Mouse (Mus musculus) skeletal muscle tissue, adult 2 months (tissue): ENCODE results near the gene Zcchc2.

Experiments used
- DNase-seq: peaks from one replicate; pipeline ENCODE4 v3.0.0-alpha.2; 2012; ENCODE audit warnings: low read depth, low spot score

Gene Zcchc2

GRCm38 (mm10) chr1:105990138-105990821, at the start of gene Zcchc2:
Gene Zcchc2, plus strand, starts transcription at chr1:105990406.
- peak; percentile 99 for DNase-seq

GRCm38 (mm10) chr1:105944927-105945580, 45.2 kb upstream of the Zcchc2 start:
- DNase-seq: no peak

GRCm38 (mm10) chr1:105946581-105947540, 43.3 kb upstream of the Zcchc2 start:
- DNase-seq: peak; percentile 88

- no peak for DNase-seq
Measured at GRCm38 (mm10) chr1:105948352-105948751, 41.9 kb upstream of the Zcchc2 start.

- DNase-seq: no peak
Measured at GRCm38 (mm10) chr1:105953588-105953987, 36.6 kb upstream of the Zcchc2 start.

GRCm38 (mm10) chr1:105954047-105954446, 36.2 kb upstream of the Zcchc2 start:
- no peak for DNase-seq

GRCm38 (mm10) chr1:105956057-105956456, 34.1 kb upstream of the Zcchc2 start:
- no peak for DNase-seq

GRCm38 (mm10) chr1:105961472-105961871, 28.7 kb upstream of the Zcchc2 start:
- peak; percentile 22 for DNase-seq

- DNase-seq: peak; percentile 18
Measured at GRCm38 (mm10) chr1:105962084-105962818, 28.0 kb upstream of the Zcchc2 start.

GRCm38 (mm10) chr1:105962852-105963251, 27.4 kb upstream of the Zcchc2 start:
- no peak for DNase-seq

GRCm38 (mm10) chr1:105964514-105964913, 25.7 kb upstream of the Zcchc2 start:
- no peak for DNase-seq

- no peak for DNase-seq
Measured at GRCm38 (mm10) chr1:105965189-105965588, 25.0 kb upstream of the Zcchc2 start.

GRCm38 (mm10) chr1:105971490-105972170, 18.6 kb upstream of the Zcchc2 start:
- DNase-seq: peak; percentile 68

GRCm38 (mm10) chr1:105974023-105974422, 16.2 kb upstream of the Zcchc2 start:
- no peak for DNase-seq

GRCm38 (mm10) chr1:105977446-105978094, 12.6 kb upstream of the Zcchc2 start:
- no peak for DNase-seq

GRCm38 (mm10) chr1:105980849-105981610, 9.2 kb upstream of the Zcchc2 start:
- DNase-seq: no peak

GRCm38 (mm10) chr1:105982496-105983364, 7.5 kb upstream of the Zcchc2 start:
- DNase-seq: no peak

- no peak for DNase-seq
Measured at GRCm38 (mm10) chr1:105984172-105984571, 6.0 kb upstream of the Zcchc2 start.

- DNase-seq: no peak
Measured at GRCm38 (mm10) chr1:105988171-105988570, 2.0 kb upstream of the Zcchc2 start.
